Mouse (Mus musculus) cerebellum, adult 8-10 months (tissue): ENCODE measurements at regions not wholly inside any gene's neighbourhood (a gene's known extent, or its start where the extent isn't known, plus 50 kb on each side); places are given as distances from the start of the nearest gene placed in this dataset.

Experiments
- DNase-seq: peaks from one replicate; pipeline ENCODE4 v3.0.0; 2022

- peak; percentile 60 for DNase-seq
Measured at GRCm38 (mm10) chr5:43339671-43340070, 106.7 kb downstream of the Cpeb2 start.

GRCm38 (mm10) chr5:43341475-43341874 lies 108.5 kb downstream of the Cpeb2 start:
- DNase-seq: no peak

- no peak for DNase-seq
Measured at GRCm38 (mm10) chr5:43344441-43344840, 111.5 kb downstream of the Cpeb2 start.

GRCm38 (mm10) chr5:43350987-43351386 lies 118.0 kb downstream of the Cpeb2 start:
- no peak for DNase-seq

GRCm38 (mm10) chr5:43353021-43353990 lies 120.3 kb downstream of the Cpeb2 start:
- peak; percentile 69 for DNase-seq

GRCm38 (mm10) chr5:43354351-43354942 lies 121.5 kb downstream of the Cpeb2 start:
- no peak for DNase-seq

- no peak for DNase-seq
Measured at GRCm38 (mm10) chr5:43355026-43355580, 122.1 kb downstream of the Cpeb2 start.

GRCm38 (mm10) chr5:43355832-43356231 lies 122.9 kb downstream of the Cpeb2 start:
- no peak for DNase-seq

- DNase-seq: no peak
Measured at GRCm38 (mm10) chr5:43357100-43357680, 124.2 kb downstream of the Cpeb2 start.

- no peak for DNase-seq
Measured at GRCm38 (mm10) chr5:43357901-43358300, 124.9 kb downstream of the Cpeb2 start.

GRCm38 (mm10) chr5:43358928-43359765 lies 126.2 kb downstream of the Cpeb2 start:
- DNase-seq: no peak

GRCm38 (mm10) chr5:43360298-43360697 lies 127.3 kb downstream of the Cpeb2 start:
- DNase-seq: no peak

GRCm38 (mm10) chr5:43361026-43361425 lies 128.1 kb downstream of the Cpeb2 start:
- no peak for DNase-seq

- DNase-seq: no peak
Measured at GRCm38 (mm10) chr5:43372385-43372784, 139.4 kb downstream of the Cpeb2 start.

- no peak for DNase-seq
Measured at GRCm38 (mm10) chr5:43384689-43385375, 130.5 kb upstream of the C1qtnf7 start.

- DNase-seq: no peak
Measured at GRCm38 (mm10) chr5:43390997-43391396, 124.3 kb upstream of the C1qtnf7 start.

GRCm38 (mm10) chr5:43391412-43392029 lies 123.8 kb upstream of the C1qtnf7 start:
- DNase-seq: peak; percentile 51

GRCm38 (mm10) chr5:43392908-43393545 lies 122.3 kb upstream of the C1qtnf7 start:
- DNase-seq: no peak

- DNase-seq: no peak
Measured at GRCm38 (mm10) chr5:43417259-43417658, 98.1 kb upstream of the C1qtnf7 start.

- DNase-seq: peak; percentile 34
Measured at GRCm38 (mm10) chr5:43422815-43423687, 92.3 kb upstream of the C1qtnf7 start.
